Comparison of ENCODE assay signal across 17 mouse cellular contexts in genomic region chr17:47872311-47873011, GRCm38 (mm10). TPM values are rescaled to one million over a fixed set of nuclear protein-coding genes. Genes with fewer than 3 reads are reported as not detected.
DNase-seq lines count a peak whose midpoint lies in the region; ATAC-seq and TF ChIP-seq lines count a peak whose summit lies in the region.
"Had no signal": no experiment of that assay in that cellular context is flagged by ENCODE, and none has a peak within 500 bp of the region (broad histone marks: within the 10 kb centered on the region; RNA-seq: fewer than 3 reads in every experiment).

No protein-coding gene starts in this region.

- H3K27ac ChIP-seq in kidney, adult 2 months (ENCODE audit: insufficient read depth, low read depth, low read length), result no peak overlapping the region
- peak overlapping the region; percentile 85 for H3K27ac ChIP-seq in forebrain, embryonic 16.5 days (ENCODE audit: low read length)
- peak overlapping the region; percentile 87 for H3K27ac ChIP-seq in midbrain, embryonic 10.5 days (replicated peaks)
- H3K27ac ChIP-seq in neural tube, embryonic 15.5 days (replicated peaks), result peak overlapping the region; percentile 49; the same call in 1 of the 2 replicates
- H3K27ac ChIP-seq in embryonic facial prominence, embryonic 10.5 days (replicated peaks), result no peak overlapping the region
- H3K27ac ChIP-seq: embryonic facial prominence, embryonic 15.5 days; limb, embryonic 12.5 days had no signal

- ATAC-seq in forebrain, embryonic 16.5 days, result peak; percentile 22; the same call in 1 of the 2 replicates
- peak; percentile 4; the same call in 1 of the 2 replicates for ATAC-seq in neural tube, embryonic 15.5 days (ENCODE audit: low FRiP score)

- no peak overlapping the region for H3K4me3 ChIP-seq in kidney, adult 2 months (ENCODE audit: insufficient read depth, low read depth, low read length)
- 0 out of 2 replicates have a peak overlapping the region, but pooled peaks have one; percentile 12 for H3K4me3 ChIP-seq in forebrain, embryonic 16.5 days (replicated peaks; ENCODE audit: low read length)
- H3K4me3 ChIP-seq in midbrain, embryonic 10.5 days, result no peak overlapping the region
- no peak overlapping the region for H3K4me3 ChIP-seq in neural tube, embryonic 15.5 days (replicated peaks)
- H3K4me3 ChIP-seq in embryonic facial prominence, embryonic 10.5 days, result no peak overlapping the region
- H3K4me3 ChIP-seq: limb, embryonic 12.5 days had no signal

- no peaks in the 10 kb centered on the region for H3K9me3 ChIP-seq in forebrain, embryonic 16.5 days (ENCODE audit: control insufficient read depth, low read length)
- no peaks in the 10 kb centered on the region for H3K9me3 ChIP-seq in midbrain, embryonic 10.5 days (replicated peaks)
- H3K9me3 ChIP-seq in neural tube, embryonic 15.5 days (replicated peaks), result no peaks in the 10 kb centered on the region
- H3K9me3 ChIP-seq in embryonic facial prominence, embryonic 10.5 days, result no peaks in the 10 kb centered on the region
- H3K9me3 ChIP-seq: embryonic facial prominence, embryonic 15.5 days; limb, embryonic 12.5 days had no signal

- H3K27me3 ChIP-seq in kidney, adult 2 months (replicated peaks; ENCODE audit: control insufficient read depth, insufficient read depth, low read length), result no peaks in the 10 kb centered on the region
- H3K27me3 ChIP-seq in forebrain, embryonic 16.5 days (replicated peaks; ENCODE audit: control insufficient read depth, insufficient read depth, low read length), result no peaks in the 10 kb centered on the region
- H3K27me3 ChIP-seq in midbrain, embryonic 10.5 days (ENCODE audit: low read depth, poor library complexity, severe bottlenecking), result peaks cover 4% of the 10 kb centered on the region; the same call in 1 of the 2 replicates
- peaks cover 22% of the 10 kb centered on the region for H3K27me3 ChIP-seq in neural tube, embryonic 15.5 days (replicated peaks)
- H3K27me3 ChIP-seq in embryonic facial prominence, embryonic 10.5 days (replicated peaks; ENCODE audit: low read depth, poor library complexity, severe bottlenecking), result no peaks in the 10 kb centered on the region
- H3K27me3 ChIP-seq: embryonic facial prominence, embryonic 15.5 days had no signal

- H3K4me1 ChIP-seq in kidney, adult 2 months (ENCODE audit: control insufficient read depth, insufficient read depth, low read length), result peaks cover 2% of the 10 kb centered on the region; the same call in 1 of the 2 replicates
- H3K4me1 ChIP-seq in forebrain, embryonic 16.5 days (replicated peaks; ENCODE audit: control insufficient read depth, insufficient read depth, low read length), result peaks cover 43% of the 10 kb centered on the region
- peaks cover 81% of the 10 kb centered on the region for H3K4me1 ChIP-seq in midbrain, embryonic 10.5 days
- peaks cover 42% of the 10 kb centered on the region for H3K4me1 ChIP-seq in neural tube, embryonic 15.5 days
- peaks cover 67% of the 10 kb centered on the region for H3K4me1 ChIP-seq in embryonic facial prominence, embryonic 10.5 days

- H3K9ac ChIP-seq in forebrain, embryonic 16.5 days (replicated peaks; ENCODE audit: low read depth, low read length), result peak overlapping the region; percentile 46
- no peak overlapping the region for H3K9ac ChIP-seq in neural tube, embryonic 15.5 days (replicated peaks)
- H3K9ac ChIP-seq: embryonic facial prominence, embryonic 15.5 days; limb, embryonic 12.5 days had no signal

- WGBS in kidney, adult 2 months, result 85% methylated on average over 31 of the region's 31 CpGs
- 17% methylated on average over 31 of the region's 31 CpGs for WGBS in forebrain, embryonic 16.5 days
- 86% methylated on average over 31 of the region's 31 CpGs for WGBS in midbrain, embryonic 10.5 days
- WGBS in neural tube, embryonic 15.5 days, result 19% methylated on average over 31 of the region's 31 CpGs
- WGBS in embryonic facial prominence, embryonic 10.5 days, result 86% methylated on average over 31 of the region's 31 CpGs

- TF ChIP-seq POLR2A in kidney, adult 2 months (IDR thresholded peaks at IDR 0.05; ENCODE audit: low read depth, low read length), result no peak

- peak; percentile 13 for DNase-seq in kidney, adult 2 months
- DNase-seq in kidney, postnatal 36 days, result no peak
- DNase-seq in midbrain, embryonic 10.5 days (ENCODE audit: low spot score), result no peak
- no peak for DNase-seq in embryonic facial prominence, embryonic 10.5 days (ENCODE audit: low spot score)
- DNase-seq in urinary bladder, postnatal 10 days (ENCODE audit: low spot score), result no peak
- DNase-seq in gastrocnemius, adult 8-10 months (ENCODE audit: low spot score in 2 of 2), result no peak
- DNase-seq: B cell, adult 2 months; cerebellum, postnatal 36 days; heart, adult 18-20 months; heart, postnatal 10 days; kidney, adult 18-20 months; lung, postnatal 4 days had no signal

- TF ChIP-seq CTCF in kidney, adult 2 months (conservative IDR thresholded peaks at IDR 0.05; ENCODE audit: insufficient read depth, insufficient read length, low read depth, low read length), result no peak

- peak overlapping the region; percentile 44 for H3K4me2 ChIP-seq in forebrain, embryonic 16.5 days (ENCODE audit: low read length)
- H3K4me2 ChIP-seq in neural tube, embryonic 15.5 days, result peak overlapping the region; percentile 31
- H3K4me2 ChIP-seq: limb, embryonic 12.5 days had no signal

- no peaks in the 10 kb centered on the region for H3K36me3 ChIP-seq in kidney, adult 2 months (ENCODE audit: control insufficient read depth, insufficient read depth, low read length)
- H3K36me3 ChIP-seq in forebrain, embryonic 16.5 days (ENCODE audit: control insufficient read depth, insufficient read depth), result peaks cover 18% of the 10 kb centered on the region
- peaks cover 100% of the 10 kb centered on the region for H3K36me3 ChIP-seq in midbrain, embryonic 10.5 days
- H3K36me3 ChIP-seq in neural tube, embryonic 15.5 days, result peaks cover 46% of the 10 kb centered on the region
- peaks cover 100% of the 10 kb centered on the region for H3K36me3 ChIP-seq in embryonic facial prominence, embryonic 10.5 days (replicated peaks)

RNA-seq across cellular contexts. Expression of gene Mdfi, which starts 38.0 kb away (rescaled TPM):
- 4.9 and 6.6 TPM in 2 replicates for polyA plus RNA-seq in kidney, adult 2 months (2012; rRNA removed)
- polyA plus RNA-seq in forebrain, embryonic 16.5 days (2015; fragmentation: Nextera tagmentation; extraction: Ambion mirVana), result 2.0 and 2.5 TPM in 2 replicates
- polyA plus RNA-seq in midbrain, embryonic 10.5 days (2016; fragmentation: Nextera tagmentation; extraction: Ambion mirVana), result 10.6 and 12.9 TPM in 2 replicates
- polyA plus RNA-seq in neural tube, embryonic 15.5 days (2015; fragmentation: Nextera tagmentation; extraction: Ambion mirVana), result 3.3 and 4.4 TPM in 2 replicates
- 21.0 and 25.1 TPM in 2 replicates for polyA plus RNA-seq in embryonic facial prominence, embryonic 10.5 days (2016; fragmentation: Nextera tagmentation; extraction: Ambion mirVana)
- total RNA-seq in gastrocnemius, adult 8-10 months (2022), result 1 to 10 TPM in 1 of 4 experiments, under 1 TPM in 3; 0.32 to 1.4 (median 0.55) TPM
- polyA plus RNA-seq: G1E had no signal

RNA-seq across cellular contexts. Expression of gene Foxp4, which starts 52.0 kb away (rescaled TPM):
- 23.5 and 27.4 TPM in 2 replicates for polyA plus RNA-seq in kidney, adult 2 months (2012; rRNA removed)
- 29.1 and 29.6 TPM in 2 replicates for polyA plus RNA-seq in forebrain, embryonic 16.5 days (2015; fragmentation: Nextera tagmentation; extraction: Ambion mirVana)
- 21.8 and 25.5 TPM in 2 replicates for polyA plus RNA-seq in midbrain, embryonic 10.5 days (2016; fragmentation: Nextera tagmentation; extraction: Ambion mirVana)
- 30.3 and 31.9 TPM in 2 replicates for polyA plus RNA-seq in neural tube, embryonic 15.5 days (2015; fragmentation: Nextera tagmentation; extraction: Ambion mirVana)
- 26.9 and 28.1 TPM in 2 replicates for polyA plus RNA-seq in embryonic facial prominence, embryonic 10.5 days (2016; fragmentation: Nextera tagmentation; extraction: Ambion mirVana)
- total RNA-seq in gastrocnemius, adult 8-10 months (2022), result 1 to 10 TPM; 5.9 to 7.8 (median 6.6) TPM

Comparison
In these comparisons a context has a peak if more than half of its experiments do, and no peak if none do; other contexts are left out.
1. H3K27ac ChIP-seq: peak in forebrain, embryonic 16.5 days (single experiment), midbrain, embryonic 10.5 days (single experiment) and neural tube, embryonic 15.5 days (single experiment); none in kidney, adult 2 months (single experiment) and embryonic facial prominence, embryonic 10.5 days (single experiment).